ENCODE assay signal across 22 mouse cellular contexts in the genomic region with DNA sequence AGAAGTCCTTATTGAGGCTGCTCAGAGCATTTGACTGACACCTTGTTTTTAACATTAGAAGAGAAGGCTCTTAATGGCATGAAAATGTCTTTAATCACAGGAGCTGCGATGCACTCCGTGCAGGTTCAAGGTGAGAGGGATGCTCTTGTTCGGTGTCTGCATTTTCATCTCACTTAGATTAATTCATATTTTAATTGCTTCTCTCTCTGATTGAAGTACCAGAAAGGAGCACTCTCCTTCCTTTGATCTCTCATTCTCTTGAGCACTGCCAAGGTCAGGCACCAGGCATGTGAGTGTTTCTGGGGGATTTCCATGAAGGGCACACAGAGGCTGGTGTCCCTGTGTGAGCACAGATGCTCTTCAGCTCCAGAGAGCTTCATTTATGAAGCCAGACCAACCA.
"Had no signal": no experiment of that assay in that cellular context is flagged by ENCODE, and none has a peak within 500 bp of the region (broad histone marks: within the 10 kb centered on the region; RNA-seq: fewer than 3 reads in every experiment).

No protein-coding gene starts in this region.

- DNase-seq: kidney, postnatal 10 days; kidney, postnatal 4 days; left cerebral cortex, postnatal 4 days; liver, postnatal 0 days; lung, embryonic 14.5 days; midbrain, embryonic 14.5 days; right cerebral cortex, adult 18-20 months; right cerebral cortex, postnatal 14 days; spleen, adult 18-20 months; thymus, postnatal 25 days had no signal

- H3K9me3 ChIP-seq: kidney, embryonic 15.5 days; limb, embryonic 12.5 days; limb, embryonic 15.5 days; midbrain, embryonic 10.5 days; neural tube, embryonic 12.5 days; neural tube, embryonic 15.5 days; stomach, embryonic 15.5 days had no signal

- H3K4me2 ChIP-seq: kidney, embryonic 15.5 days; limb, embryonic 12.5 days; limb, embryonic 15.5 days; liver, embryonic 11.5 days; lung, embryonic 14.5 days; neural tube, embryonic 12.5 days; neural tube, embryonic 15.5 days; stomach, embryonic 15.5 days had no signal

- H3K27me3 ChIP-seq: kidney, embryonic 15.5 days; limb, embryonic 12.5 days; limb, embryonic 15.5 days; megakaryocyte, embryonic 14.5 days; neural tube, embryonic 12.5 days; neural tube, embryonic 15.5 days; stomach, embryonic 15.5 days had no signal

- ATAC-seq: liver, postnatal 0 days; lung, postnatal 0 days had no signal

- H3K36me3 ChIP-seq: kidney, embryonic 15.5 days; limb, embryonic 12.5 days; limb, embryonic 15.5 days; midbrain, embryonic 10.5 days; neural tube, embryonic 12.5 days; neural tube, embryonic 15.5 days; stomach, embryonic 15.5 days had no signal

- H3K4me3 ChIP-seq: kidney, embryonic 15.5 days; limb, embryonic 12.5 days; limb, embryonic 15.5 days; megakaryocyte, embryonic 14.5 days; midbrain, embryonic 10.5 days; neural tube, embryonic 12.5 days; neural tube, embryonic 15.5 days; stomach, embryonic 15.5 days had no signal

- H3K9ac ChIP-seq: kidney, embryonic 15.5 days; limb, embryonic 12.5 days; limb, embryonic 15.5 days; liver, embryonic 14.5 days; liver, postnatal 0 days; lung, embryonic 14.5 days; neural tube, embryonic 12.5 days; neural tube, embryonic 15.5 days; stomach, embryonic 15.5 days had no signal

- H3K27ac ChIP-seq: kidney, embryonic 15.5 days; limb, embryonic 12.5 days; limb, embryonic 15.5 days; liver, embryonic 14.5 days; macrophage; midbrain, embryonic 10.5 days; neural tube, embryonic 12.5 days; neural tube, embryonic 15.5 days; stomach, embryonic 15.5 days had no signal

- H3K4me1 ChIP-seq: kidney, embryonic 15.5 days; limb, embryonic 12.5 days; limb, embryonic 15.5 days; megakaryocyte, embryonic 14.5 days; neural tube, embryonic 12.5 days; neural tube, embryonic 15.5 days; stomach, embryonic 15.5 days had no signal
